Mouse (Mus musculus) small intestine, adult 2 months (tissue): Measurements from ENCODE around the gene Pde4d.

Experiments used
- CTCF ChIP-seq: fragments of 200-500 bp; IDR thresholded peaks from 2 replicates; pipeline ENCODE4 v1.5.1; 2012; ENCODE audit warnings: low read depth, mild to moderate bottlenecking, control low read depth, inconsistent platforms, low read length, moderate library complexity, mixed read lengths; ENCODE audit not compliant: insufficient replicate concordance, insufficient read length; ENCODE audit errors: extremely low read depth
- POLR2A ChIP-seq: fragments of 200-500 bp; IDR thresholded peaks from 2 replicates; pipeline ENCODE4 v1.6.1; 2012; ENCODE audit warnings: low read depth, mild to moderate bottlenecking, control low read depth, inconsistent platforms, low read length, moderate library complexity

GRCm38 (mm10) chr13:109277792-109278191 lies 828.0 kb downstream of the Pde4d start:
- no peak for TF ChIP-seq CTCF
- TF ChIP-seq POLR2A = no peak
